Mouse (Mus musculus): ENCODE measurements at regions not wholly inside any gene's neighbourhood (a gene's known extent, or its start where the extent isn't known, plus 50 kb on each side); places are given as distances from the start of the nearest gene placed in this dataset.

DNA sequence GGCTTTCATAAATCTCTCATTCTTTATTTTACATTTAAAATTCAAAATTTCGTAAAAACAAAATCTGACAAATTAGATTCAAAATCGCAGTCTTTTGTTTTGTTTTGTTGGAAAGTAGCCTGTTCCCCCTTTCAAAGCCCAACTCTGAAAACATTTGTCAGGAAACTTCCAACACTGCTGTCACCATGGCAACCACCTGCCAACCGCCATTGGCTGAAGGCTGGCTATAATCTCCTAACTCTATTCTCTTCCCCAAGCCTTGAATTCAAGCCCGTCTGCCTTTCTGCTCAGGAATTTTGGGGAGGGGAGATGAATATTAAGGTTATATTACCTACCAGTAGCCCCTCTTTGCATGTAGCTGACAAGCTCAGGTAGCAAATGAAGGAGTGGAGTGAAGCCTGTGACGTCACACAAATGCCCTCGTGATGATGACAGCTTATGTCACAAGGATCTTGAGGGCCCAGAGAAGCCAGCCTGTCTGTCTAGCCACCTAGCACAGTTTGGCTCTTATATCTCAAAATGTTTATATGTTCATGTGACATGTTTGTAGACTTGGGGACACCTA lies 82.0 kb upstream of the Sox2 start:
- Histone ChIP-seq H3K9me3 (ENCODE audit: control insufficient read depth, low read length) (no peaks in the 10 kb centered on the region), H3K4me1 (replicated peaks; ENCODE audit: control insufficient read depth, insufficient read depth, low read length) (peaks cover 45% of the 10 kb centered on the region), H3K4me3 (replicated peaks; ENCODE audit: low read length) (no peak overlapping the region), H3K27ac (ENCODE audit: low read length) (no peak overlapping the region), H3K4me2 (ENCODE audit: low read length) (no peak overlapping the region), H3K9ac (replicated peaks; ENCODE audit: low read depth, low read length) (no peak overlapping the region), H3K36me3 (ENCODE audit: control insufficient read depth, insufficient read depth) (no peaks in the 10 kb centered on the region), H3K27me3 (replicated peaks; ENCODE audit: control insufficient read depth, insufficient read depth, low read length) (no peaks in the 10 kb centered on the region)
- ATAC-seq: 0 out of 2 replicates have a peak, but pooled peaks have one; percentile 11
- 20% methylated on average over 6 of the region's 6 CpGs for WGBS

DNA sequence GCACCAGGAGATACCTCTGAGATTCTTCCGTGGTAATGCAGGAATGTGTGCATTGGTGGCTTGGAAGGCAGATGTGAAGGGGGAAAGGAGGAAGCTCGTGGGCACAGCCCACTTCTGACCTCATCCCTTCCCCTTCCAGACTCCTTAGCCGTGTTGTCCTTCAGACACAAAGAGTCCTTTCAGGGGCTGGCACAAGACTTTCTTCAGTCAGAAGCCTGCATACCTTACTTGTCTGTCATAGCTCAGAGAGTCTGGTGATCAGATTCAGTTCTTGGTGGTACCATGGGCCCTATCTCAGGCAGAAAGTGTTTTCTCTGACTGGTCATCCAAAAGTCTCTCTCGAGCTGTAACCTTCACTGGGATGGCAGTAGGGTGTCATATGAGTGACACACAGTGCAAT lies 84.8 kb upstream of the Sox2 start:
- H3K4me1 ChIP-seq (replicated peaks; ENCODE audit: control insufficient read depth, insufficient read depth, low read length): peaks cover 39% of the 10 kb centered on the region
- no peaks in the 10 kb centered on the region for H3K9me3 ChIP-seq (ENCODE audit: control insufficient read depth, low read length)
- ATAC-seq: no peak
- no peak overlapping the region for H3K27ac ChIP-seq (ENCODE audit: low read length)
- H3K9ac ChIP-seq (replicated peaks; ENCODE audit: low read depth, low read length): no peak overlapping the region
- H3K4me2 ChIP-seq (ENCODE audit: low read length): no peak overlapping the region
- WGBS: 36% methylated on average over 4 of the region's 4 CpGs
- H3K27me3 ChIP-seq (replicated peaks; ENCODE audit: control insufficient read depth, insufficient read depth, low read length): no peaks in the 10 kb centered on the region
- no peaks in the 10 kb centered on the region for H3K36me3 ChIP-seq (ENCODE audit: control insufficient read depth, insufficient read depth)
- H3K4me3 ChIP-seq (replicated peaks; ENCODE audit: low read length): no peak overlapping the region

DNA sequence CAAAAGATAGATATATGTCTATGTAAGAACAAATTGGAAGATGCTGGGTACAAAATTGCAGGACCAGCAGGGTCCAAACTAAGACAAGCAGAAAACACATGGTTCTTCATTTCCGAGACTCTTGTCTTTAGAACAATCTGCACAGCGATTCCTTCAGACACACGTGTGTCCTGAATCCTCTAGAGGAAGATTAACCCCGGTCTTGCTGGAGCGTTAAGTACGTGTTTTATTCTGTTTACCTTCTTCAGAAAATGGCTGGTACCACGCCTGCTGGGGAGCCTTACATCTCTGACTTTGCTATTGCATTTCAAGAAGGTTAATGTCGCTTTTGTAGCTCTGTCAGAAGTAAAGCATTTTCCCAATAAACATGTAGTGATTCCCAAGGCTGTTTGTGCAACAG lies 87.3 kb upstream of the Sox2 start:
- peaks cover 39% of the 10 kb centered on the region for H3K4me1 ChIP-seq (replicated peaks; ENCODE audit: control insufficient read depth, insufficient read depth, low read length)
- no peak overlapping the region for H3K27ac ChIP-seq (ENCODE audit: low read length)
- no peaks in the 10 kb centered on the region for H3K9me3 ChIP-seq (ENCODE audit: control insufficient read depth, low read length)
- no peak for ATAC-seq
- peak overlapping the region; percentile 21 for H3K4me3 ChIP-seq (replicated peaks; ENCODE audit: low read length)
- 23% methylated on average over 8 of the region's 8 CpGs for WGBS
- H3K36me3 ChIP-seq (ENCODE audit: control insufficient read depth, insufficient read depth): no peaks in the 10 kb centered on the region
- H3K4me2 ChIP-seq (ENCODE audit: low read length): peak overlapping the region; percentile 35
- peak overlapping the region; percentile 7; the same call in 1 of the 2 replicates for H3K9ac ChIP-seq (replicated peaks; ENCODE audit: low read depth, low read length)
- no peaks in the 10 kb centered on the region for H3K27me3 ChIP-seq (replicated peaks; ENCODE audit: control insufficient read depth, insufficient read depth, low read length)

DNA sequence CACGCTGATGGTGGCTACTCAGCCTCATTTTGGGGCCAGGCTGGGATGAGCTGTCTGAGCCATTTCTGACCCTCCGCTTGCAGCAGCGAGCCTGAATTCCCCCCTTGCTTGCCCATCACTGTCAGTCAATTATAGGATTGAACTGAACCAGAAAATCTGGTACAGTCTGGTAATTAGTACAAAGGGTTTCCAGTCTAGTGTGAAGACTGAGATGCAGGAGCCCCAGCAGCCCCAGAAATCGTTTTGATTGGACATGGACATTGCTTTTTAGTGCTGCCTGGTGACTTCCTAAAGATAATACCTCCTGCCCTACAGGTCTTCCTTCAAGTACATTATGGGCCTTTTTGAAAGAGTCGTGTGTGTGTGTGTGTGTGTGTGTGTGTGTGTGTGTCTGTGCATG lies 88.5 kb upstream of the Sox2 start:
- H3K27ac ChIP-seq (ENCODE audit: low read length): peak overlapping the region; percentile 79
- no peaks in the 10 kb centered on the region for H3K27me3 ChIP-seq (replicated peaks; ENCODE audit: control insufficient read depth, insufficient read depth, low read length)
- H3K36me3 ChIP-seq (ENCODE audit: control insufficient read depth, insufficient read depth): no peaks in the 10 kb centered on the region
- peaks cover 30% of the 10 kb centered on the region for H3K4me1 ChIP-seq (replicated peaks; ENCODE audit: control insufficient read depth, insufficient read depth, low read length)
- WGBS: 2% methylated on average over 5 of the region's 5 CpGs
- H3K4me3 ChIP-seq (replicated peaks; ENCODE audit: low read length): peak overlapping the region; percentile 33
- H3K4me2 ChIP-seq (ENCODE audit: low read length): peak overlapping the region; percentile 46
- H3K9ac ChIP-seq (replicated peaks; ENCODE audit: low read depth, low read length): peak overlapping the region; percentile 20
- ATAC-seq: peak; percentile 70
- H3K9me3 ChIP-seq (ENCODE audit: control insufficient read depth, low read length): no peaks in the 10 kb centered on the region

DNA sequence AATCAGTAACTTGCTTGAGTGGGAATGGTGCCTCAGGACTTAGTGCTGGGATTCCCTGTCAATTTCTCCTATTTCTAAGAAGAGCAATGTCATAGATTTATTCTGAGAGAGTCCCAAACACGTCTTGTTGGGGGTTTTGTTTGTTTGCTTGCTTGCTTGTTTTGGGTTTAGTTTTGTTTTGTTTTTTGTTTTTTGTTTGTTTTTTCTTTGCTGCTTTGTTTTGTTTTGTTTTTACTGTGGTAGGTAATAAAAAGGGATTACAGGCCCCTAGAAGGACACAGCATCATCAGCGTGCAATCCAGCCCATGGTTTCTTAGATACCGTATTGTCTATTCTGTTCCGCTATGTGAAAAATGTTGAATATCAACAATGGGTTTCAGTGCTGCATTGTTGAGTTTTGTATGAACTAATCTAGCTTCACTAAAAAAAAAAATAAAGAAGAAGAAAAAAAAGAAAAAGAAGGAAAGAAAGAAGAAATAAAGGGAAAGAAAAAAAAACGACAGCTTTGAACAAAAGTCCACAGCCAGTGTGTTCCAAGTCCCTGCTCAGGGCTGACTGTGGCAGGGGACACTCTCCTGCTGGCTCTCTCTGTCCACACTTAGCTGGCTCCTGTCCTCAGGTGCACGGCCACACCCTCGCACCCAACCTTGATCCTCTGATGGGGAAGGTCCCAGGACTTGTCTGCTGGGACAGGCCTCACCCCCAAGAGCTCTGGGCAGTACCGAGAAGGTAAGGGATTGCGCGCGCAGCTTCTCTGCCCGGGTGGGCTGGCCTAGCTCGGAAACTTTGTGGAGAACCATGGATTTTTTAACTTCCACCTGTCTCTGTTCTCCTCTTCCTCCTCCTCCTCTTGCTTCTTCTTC lies 90.1 kb upstream of the Sox2 start:
- ATAC-seq: peak; percentile 22; the same call in 1 of the 2 replicates
- Histone ChIP-seq H3K4me2 (ENCODE audit: low read length) (peak overlapping the region; percentile 42), H3K4me1 (replicated peaks; ENCODE audit: control insufficient read depth, insufficient read depth, low read length) (peaks cover 25% of the 10 kb centered on the region), H3K27ac (ENCODE audit: low read length) (peak overlapping the region; percentile 62), H3K4me3 (replicated peaks; ENCODE audit: low read length) (peak overlapping the region; percentile 33), H3K9me3 (ENCODE audit: control insufficient read depth, low read length) (no peaks in the 10 kb centered on the region), H3K27me3 (replicated peaks; ENCODE audit: control insufficient read depth, insufficient read depth, low read length) (no peaks in the 10 kb centered on the region), H3K9ac (replicated peaks; ENCODE audit: low read depth, low read length) (peak overlapping the region; percentile 45; the same call in 1 of the 2 replicates), H3K36me3 (ENCODE audit: control insufficient read depth, insufficient read depth) (no peaks in the 10 kb centered on the region)
- WGBS: 8% methylated on average over 13 of the region's 13 CpGs

DNA sequence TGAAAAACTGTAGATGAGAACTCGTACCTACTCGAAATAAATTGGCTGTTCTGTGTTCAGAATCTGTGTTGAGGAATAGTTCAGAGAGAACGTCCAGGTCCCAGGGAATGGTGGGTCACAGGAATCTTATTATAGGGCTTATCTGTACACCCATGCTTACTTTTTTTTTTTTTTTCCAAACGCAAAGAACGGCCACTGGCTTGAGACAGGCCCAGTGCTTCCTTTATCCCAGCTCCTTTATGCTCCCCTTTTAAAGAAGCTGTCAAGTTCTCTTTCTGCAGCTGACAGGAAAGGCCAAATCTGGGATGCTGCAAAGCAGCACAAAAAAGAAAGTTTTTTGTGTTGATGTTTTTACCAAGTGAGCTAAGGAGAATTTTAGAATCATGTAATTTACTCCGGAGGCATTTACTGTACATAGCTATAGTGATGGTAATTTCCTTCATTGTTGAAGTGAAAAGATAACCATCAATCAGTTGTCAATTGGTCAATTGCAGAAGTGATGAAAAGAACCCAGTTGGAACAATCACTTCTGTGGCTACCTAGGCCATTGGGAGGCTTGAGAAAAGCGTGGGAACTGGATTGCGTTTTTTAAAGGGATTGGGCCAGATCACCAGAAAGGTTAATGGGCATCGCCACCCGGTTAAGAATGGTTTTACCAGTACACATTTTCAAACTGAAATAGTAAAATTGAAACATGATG lies 91.2 kb upstream of the Sox2 start:
- no peak overlapping the region for H3K4me2 ChIP-seq (ENCODE audit: low read length)
- no peak overlapping the region for H3K4me3 ChIP-seq (replicated peaks; ENCODE audit: low read length)
- no peak overlapping the region; the same call in 1 of the 2 replicates for H3K27ac ChIP-seq (ENCODE audit: low read length)
- no peaks in the 10 kb centered on the region for H3K27me3 ChIP-seq (replicated peaks; ENCODE audit: control insufficient read depth, insufficient read depth, low read length)
- no peaks in the 10 kb centered on the region for H3K36me3 ChIP-seq (ENCODE audit: control insufficient read depth, insufficient read depth)
- H3K9me3 ChIP-seq (ENCODE audit: control insufficient read depth, low read length): no peaks in the 10 kb centered on the region
- WGBS: 11% methylated on average over 10 of the region's 10 CpGs
- peak; percentile 31 for ATAC-seq
- H3K4me1 ChIP-seq (replicated peaks; ENCODE audit: control insufficient read depth, insufficient read depth, low read length): peaks cover 24% of the 10 kb centered on the region
- H3K9ac ChIP-seq (replicated peaks; ENCODE audit: low read depth, low read length): no peak overlapping the region

DNA sequence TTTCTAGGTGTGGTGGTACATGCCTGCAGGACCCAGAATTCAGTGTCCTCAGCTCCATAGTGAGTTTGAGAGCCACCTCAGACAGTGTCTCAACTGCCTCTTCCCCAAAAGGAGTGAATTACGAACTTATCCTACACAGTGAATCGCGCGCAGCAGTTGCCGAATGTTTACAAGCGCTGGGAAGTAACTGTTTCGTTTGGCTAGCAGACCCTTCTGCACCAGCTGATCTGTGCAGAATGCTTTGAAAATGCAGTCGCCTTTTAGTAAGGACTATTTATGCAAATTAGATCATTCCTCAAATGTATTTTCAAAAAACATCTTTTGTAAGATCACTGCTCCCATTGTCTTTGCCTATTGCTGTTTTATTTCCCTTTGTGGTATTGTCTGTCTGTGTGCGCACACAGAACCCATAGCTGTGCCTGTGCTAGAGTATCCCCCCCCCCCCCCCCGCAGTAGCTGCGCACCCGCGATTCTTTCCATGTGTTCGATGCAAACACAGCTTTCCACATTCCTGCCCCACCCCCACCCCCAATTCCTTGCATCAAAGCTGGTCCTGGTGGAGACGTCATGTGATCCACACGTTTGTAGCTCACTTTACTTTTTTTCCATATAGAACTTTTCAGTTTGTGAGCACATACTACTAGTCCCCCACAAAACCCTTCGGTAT lies 97.5 kb upstream of the Sox2 start:
- Histone ChIP-seq H3K27ac (ENCODE audit: low read length) (no peak overlapping the region), H3K9ac (replicated peaks; ENCODE audit: low read depth, low read length) (peak overlapping the region; percentile 2; the same call in 1 of the 2 replicates), H3K4me2 (ENCODE audit: low read length) (peak overlapping the region; percentile 43), H3K4me3 (replicated peaks; ENCODE audit: low read length) (0 out of 2 replicates have a peak overlapping the region, but pooled peaks have one; percentile 0), H3K9me3 (ENCODE audit: control insufficient read depth, low read length) (no peaks in the 10 kb centered on the region), H3K36me3 (ENCODE audit: control insufficient read depth, insufficient read depth) (no peaks in the 10 kb centered on the region), H3K4me1 (replicated peaks; ENCODE audit: control insufficient read depth, insufficient read depth, low read length) (peaks cover 8% of the 10 kb centered on the region), H3K27me3 (replicated peaks; ENCODE audit: control insufficient read depth, insufficient read depth, low read length) (no peaks in the 10 kb centered on the region)
- WGBS: 22% methylated on average over 17 of the region's 17 CpGs
- ATAC-seq: peak; percentile 65

DNA sequence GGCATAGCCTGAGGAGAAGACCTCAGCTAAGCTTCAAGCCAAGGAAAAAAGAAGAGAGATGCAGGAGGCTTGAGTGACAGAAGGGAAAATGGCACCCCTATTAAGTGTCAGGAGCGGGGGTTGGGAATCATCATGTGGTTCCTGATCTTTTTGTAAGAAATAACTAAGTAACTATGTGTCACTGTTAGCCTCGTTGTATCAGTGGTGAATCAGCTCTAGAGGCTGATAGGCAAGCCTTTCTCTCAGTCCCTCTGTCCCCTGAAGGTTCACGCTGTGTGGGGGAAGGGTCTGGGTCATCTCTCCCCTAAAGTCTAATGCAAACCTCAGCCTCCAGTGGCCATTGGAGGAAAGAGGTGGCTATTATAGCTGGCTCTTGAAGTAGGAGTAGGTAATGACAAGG lies 99.1 kb upstream of the Sox2 start:
- H3K9me3 ChIP-seq (ENCODE audit: control insufficient read depth, low read length): no peaks in the 10 kb centered on the region
- peaks cover 8% of the 10 kb centered on the region for H3K4me1 ChIP-seq (replicated peaks; ENCODE audit: control insufficient read depth, insufficient read depth, low read length)
- 48% methylated on average over 3 of the region's 3 CpGs for whole genome bisulfite sequencing
- H3K9ac ChIP-seq (replicated peaks; ENCODE audit: low read depth, low read length): no peak overlapping the region
- no peaks in the 10 kb centered on the region for H3K27me3 ChIP-seq (replicated peaks; ENCODE audit: control insufficient read depth, insufficient read depth, low read length)
- no peak overlapping the region for H3K4me3 ChIP-seq (replicated peaks; ENCODE audit: low read length)
- H3K4me2 ChIP-seq (ENCODE audit: low read length): no peak overlapping the region
- no peaks in the 10 kb centered on the region for H3K36me3 ChIP-seq (ENCODE audit: control insufficient read depth, insufficient read depth)
- ATAC-seq: peak; percentile 26; the same call in 1 of the 2 replicates
- H3K27ac ChIP-seq (ENCODE audit: low read length): no peak overlapping the region

DNA sequence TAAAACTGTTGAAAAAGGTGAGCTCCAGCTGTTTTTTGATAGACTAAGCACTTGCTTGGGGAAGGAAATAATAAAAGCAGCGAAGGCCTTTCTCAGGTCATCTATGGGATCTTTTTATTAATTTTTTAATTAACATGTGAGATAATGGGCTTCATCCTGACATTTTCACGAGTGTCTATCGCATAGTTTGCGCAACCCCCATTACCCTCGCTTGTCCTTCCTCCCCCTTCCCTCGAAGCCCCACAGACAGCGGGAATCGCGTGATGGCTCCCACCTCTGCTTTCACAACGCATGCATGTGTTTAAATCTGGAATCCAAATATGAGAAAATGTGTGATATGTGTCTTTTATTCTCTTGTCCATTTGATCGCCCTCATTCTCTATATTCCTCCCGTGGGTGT lies 100.0 kb upstream of the Sox2 start:
- WGBS: 68% methylated on average over 12 of the region's 12 CpGs
- H3K9ac ChIP-seq (replicated peaks; ENCODE audit: low read depth, low read length): no peak overlapping the region
- no peaks in the 10 kb centered on the region for H3K27me3 ChIP-seq (replicated peaks; ENCODE audit: control insufficient read depth, insufficient read depth, low read length)
- peaks cover 8% of the 10 kb centered on the region for H3K4me1 ChIP-seq (replicated peaks; ENCODE audit: control insufficient read depth, insufficient read depth, low read length)
- no peaks in the 10 kb centered on the region for H3K36me3 ChIP-seq (ENCODE audit: control insufficient read depth, insufficient read depth)
- no peak overlapping the region for H3K27ac ChIP-seq (ENCODE audit: low read length)
- H3K4me2 ChIP-seq (ENCODE audit: low read length): no peak overlapping the region
- no peaks in the 10 kb centered on the region for H3K9me3 ChIP-seq (ENCODE audit: control insufficient read depth, low read length)
- no peak for ATAC-seq
- H3K4me3 ChIP-seq (replicated peaks; ENCODE audit: low read length): no peak overlapping the region
